Comparison of ENCODE assay signal across 10 mouse cellular contexts in genomic region chr19:38602811-38603210, GRCm38 (mm10).
DNase-seq lines count a peak whose midpoint lies in the region; ATAC-seq lines count a peak whose summit lies in the region.
"Had no signal": no experiment of that assay in that cellular context is flagged by ENCODE, and none has a peak within 500 bp of the region (broad histone marks: within the 10 kb centered on the region; RNA-seq: fewer than 3 reads in every experiment).

No protein-coding gene starts in this region.

- ATAC-seq in CD4-positive, CD25-positive, alpha-beta regulatory T cell, adult 4 months = no peak

- H3K4me1 ChIP-seq in heart, embryonic 10.5 days = no peaks in the 10 kb centered on the region
- peaks cover 5% of the 10 kb centered on the region for H3K4me1 ChIP-seq in embryonic facial prominence, embryonic 10.5 days
- H3K4me1 ChIP-seq in midbrain, embryonic 10.5 days = peaks cover 8% of the 10 kb centered on the region

- H3K36me3 ChIP-seq in heart, embryonic 10.5 days = no peaks in the 10 kb centered on the region
- no peaks in the 10 kb centered on the region for H3K36me3 ChIP-seq in embryonic facial prominence, embryonic 10.5 days (replicated peaks)
- H3K36me3 ChIP-seq in midbrain, embryonic 10.5 days = no peaks in the 10 kb centered on the region
- H3K36me3 ChIP-seq: G1E; midbrain, embryonic 12.5 days had no signal

- peak; percentile 40 to 43 for DNase-seq in heart, adult 9 months (ENCODE audit: low spot score in 2 of 2)
- no peak for DNase-seq in heart, embryonic 10.5 days (ENCODE audit: low spot score)
- DNase-seq in 3134 (ENCODE audit: extremely low read depth, insufficient read length, low spot score) = peak; percentile 84
- DNase-seq in embryonic facial prominence, embryonic 10.5 days (ENCODE audit: low spot score) = peak; percentile 19
- peak; percentile 21 to 69 for DNase-seq in kidney, postnatal 25 days
- no peak for DNase-seq in midbrain, embryonic 10.5 days (ENCODE audit: low spot score)
- no peak for DNase-seq in testis, postnatal 10 days (ENCODE audit: low spot score)

- 79% methylated on average over 9 of the region's 9 CpGs for WGBS in heart, embryonic 10.5 days
- 79% methylated on average over 9 of the region's 9 CpGs for WGBS in embryonic facial prominence, embryonic 10.5 days
- 80% methylated on average over 9 of the region's 9 CpGs for WGBS in midbrain, embryonic 10.5 days

- H3K27me3 ChIP-seq in heart, embryonic 10.5 days (ENCODE audit: insufficient read depth, poor library complexity, severe bottlenecking) = no peaks in the 10 kb centered on the region
- no peaks in the 10 kb centered on the region for H3K27me3 ChIP-seq in embryonic facial prominence, embryonic 10.5 days (replicated peaks; ENCODE audit: low read depth, poor library complexity, severe bottlenecking)
- no peaks in the 10 kb centered on the region for H3K27me3 ChIP-seq in midbrain, embryonic 10.5 days (ENCODE audit: low read depth, poor library complexity, severe bottlenecking)
- H3K27me3 ChIP-seq: midbrain, embryonic 12.5 days had no signal

- no peak overlapping the region for H3K4me3 ChIP-seq in heart, embryonic 10.5 days
- H3K4me3 ChIP-seq in embryonic facial prominence, embryonic 10.5 days = no peak overlapping the region
- no peak overlapping the region for H3K4me3 ChIP-seq in midbrain, embryonic 10.5 days
- H3K4me3 ChIP-seq: midbrain, embryonic 12.5 days had no signal

- H3K27ac ChIP-seq in heart, embryonic 10.5 days = no peak overlapping the region
- H3K27ac ChIP-seq in embryonic facial prominence, embryonic 10.5 days (replicated peaks) = no peak overlapping the region
- H3K27ac ChIP-seq in midbrain, embryonic 10.5 days (replicated peaks) = no peak overlapping the region
- H3K27ac ChIP-seq: midbrain, embryonic 12.5 days had no signal

- no peaks in the 10 kb centered on the region for H3K9me3 ChIP-seq in heart, embryonic 10.5 days
- H3K9me3 ChIP-seq in embryonic facial prominence, embryonic 10.5 days = no peaks in the 10 kb centered on the region
- no peaks in the 10 kb centered on the region for H3K9me3 ChIP-seq in midbrain, embryonic 10.5 days (replicated peaks)
- H3K9me3 ChIP-seq: G1E; midbrain, embryonic 12.5 days had no signal

Comparison
In these comparisons a context has a peak if more than half of its experiments do, and no peak if none do; other contexts are left out.
1. DNase-seq: peak in heart, adult 9 months (2 of 2), 3134 (single experiment), embryonic facial prominence, embryonic 10.5 days (single experiment) and kidney, postnatal 25 days (2 of 2); none in heart, embryonic 10.5 days (single experiment), midbrain, embryonic 10.5 days (single experiment) and testis, postnatal 10 days (single experiment).